Mouse (Mus musculus): ENCODE measurements around the gene Micall1. TPM values are rescaled to one million over a fixed set of nuclear protein-coding genes. Genes with fewer than 3 reads are reported as not detected.
A peak's percentile ranks its signal among the peaks of the same experiment; 100 is the strongest.

Gene Micall1
- total RNA-seq, 2 experiments from 2014 or later: 34.3 to 41.6 TPM

DNA sequence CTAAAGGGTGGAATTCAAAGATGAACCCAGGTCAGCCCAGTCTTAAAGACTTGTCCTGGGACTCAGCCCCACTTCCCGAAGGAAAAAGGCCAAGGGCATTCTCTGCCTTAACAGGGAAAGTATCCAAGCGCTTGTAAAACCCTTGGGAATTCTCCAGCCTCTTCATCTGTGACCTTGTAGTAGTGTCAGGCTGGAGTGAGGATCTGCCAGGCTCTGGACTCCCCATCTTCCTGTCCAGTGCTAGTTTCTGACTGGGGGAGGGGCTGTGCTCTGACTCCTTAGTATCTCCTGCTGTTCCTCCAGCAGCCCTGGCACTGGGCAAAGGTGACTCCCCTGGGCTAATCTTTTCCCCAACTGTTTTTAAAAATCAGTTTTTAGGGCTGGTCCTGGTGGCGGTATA lies 12.1 kb upstream of the Micall1 start:
- DNase-seq (ENCODE audit: extremely low spot score in 1 of 2, low spot score in 1 of 2): no peak

DNA sequence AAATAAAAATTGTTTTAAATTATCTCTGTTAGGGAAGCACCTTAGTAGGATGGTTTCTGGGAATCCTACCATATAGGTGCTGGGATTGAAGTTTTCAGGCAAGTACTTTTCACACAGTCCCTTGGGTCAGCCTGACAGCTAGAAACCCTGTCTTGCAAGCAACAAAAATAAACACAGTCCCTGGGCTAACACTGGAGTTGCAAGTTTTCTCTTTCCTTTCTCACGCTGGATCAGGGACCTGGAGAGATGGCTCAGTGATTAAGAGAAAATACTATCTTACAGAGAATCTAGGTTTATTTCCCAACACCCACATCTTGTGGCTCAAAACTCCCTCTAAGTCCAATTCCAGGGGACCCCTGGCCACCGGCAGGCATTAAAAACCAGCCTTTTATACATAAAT lies 11.6 kb upstream of the Micall1 start:
- no peak for DNase-seq (ENCODE audit: extremely low spot score in 1 of 2, low spot score in 1 of 2)

DNA sequence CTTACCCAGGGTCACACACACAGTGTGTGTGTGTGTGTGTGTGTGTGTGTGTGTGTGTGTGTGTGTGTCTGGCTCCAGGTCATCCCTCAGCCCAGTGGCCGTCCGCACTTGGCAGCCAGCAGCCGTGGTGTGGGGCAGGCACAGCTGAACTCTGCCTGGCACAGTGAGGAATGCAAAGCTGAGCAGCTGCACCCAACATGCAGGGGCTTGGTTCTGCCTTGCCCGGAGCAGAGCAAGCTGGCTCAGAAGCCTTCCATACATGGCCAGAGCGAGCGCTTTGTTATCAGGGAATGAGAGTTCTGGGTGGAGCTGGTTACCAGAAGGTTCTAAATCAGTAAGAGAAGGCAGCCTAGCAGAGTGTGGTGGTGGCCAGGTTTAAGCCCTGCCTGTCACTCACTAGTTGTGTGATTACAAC lies 11.1 kb upstream of the Micall1 start:
- no peak for DNase-seq (ENCODE audit: extremely low spot score in 1 of 2, low spot score in 1 of 2)

DNA sequence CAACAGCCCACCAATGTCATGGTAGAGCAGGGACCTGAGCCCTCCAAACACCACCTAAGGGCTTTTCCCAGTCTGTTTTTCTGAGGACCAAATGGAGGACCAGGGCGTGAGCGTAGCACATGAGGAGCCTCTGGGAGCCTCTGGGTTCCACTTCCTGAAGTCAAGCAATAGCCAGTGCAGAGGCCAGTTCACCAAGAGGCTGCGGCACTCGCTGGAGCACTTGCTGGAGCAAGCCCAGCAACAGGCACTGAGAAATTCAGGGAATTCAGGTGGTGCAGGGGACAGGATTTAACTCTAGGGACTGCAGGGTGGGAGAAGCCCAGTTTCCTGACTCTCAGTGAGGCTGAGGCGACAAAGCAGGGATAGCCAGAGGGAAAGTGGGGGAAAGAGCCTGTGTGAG lies 10.5 kb upstream of the Micall1 start:
- no peak for DNase-seq (ENCODE audit: extremely low spot score in 1 of 2, low spot score in 1 of 2)

DNA sequence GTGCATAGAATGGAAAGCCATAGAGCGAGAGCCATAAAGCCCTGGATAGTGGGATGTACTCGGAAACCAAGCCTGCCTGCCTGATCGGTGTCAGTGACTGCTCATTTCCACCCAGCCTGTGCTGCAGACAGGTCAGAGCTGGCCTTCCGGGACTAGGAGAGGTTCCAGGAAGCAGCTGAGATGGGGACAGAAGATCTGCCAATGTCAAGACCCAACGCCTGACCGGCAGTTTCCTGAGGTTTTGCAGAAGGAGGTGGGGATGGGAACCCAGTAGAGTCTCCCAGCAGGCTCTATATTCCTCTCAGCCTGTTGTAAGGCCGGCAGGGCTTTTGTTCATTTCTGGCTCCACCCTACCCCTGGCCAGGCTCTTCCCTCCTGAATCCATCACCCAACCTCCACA lies 9.8 kb upstream of the Micall1 start:
- DNase-seq (ENCODE audit: extremely low spot score in 1 of 2, low spot score in 1 of 2): no peak

DNA sequence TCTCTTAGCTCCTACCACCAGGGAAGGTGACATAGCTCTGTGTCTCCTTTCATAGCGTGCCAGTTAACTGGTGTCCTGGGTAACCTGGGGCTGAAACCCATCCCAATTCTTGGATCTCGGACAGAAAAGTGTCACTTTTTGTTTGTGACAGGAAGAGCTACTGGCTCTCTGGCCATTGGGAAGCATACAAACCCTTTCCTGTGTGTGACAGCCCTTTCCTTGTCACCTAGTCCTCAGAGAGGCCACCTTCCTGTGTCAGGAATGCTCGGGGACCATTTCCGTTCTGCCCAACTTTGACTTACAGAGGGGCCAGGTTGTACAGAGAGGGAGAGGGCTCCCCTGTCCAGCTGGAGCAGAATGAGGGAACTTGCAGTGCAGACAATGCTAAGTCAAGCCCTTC lies 9.2 kb upstream of the Micall1 start:
- no peak for DNase-seq (ENCODE audit: extremely low spot score in 1 of 2, low spot score in 1 of 2)

DNA sequence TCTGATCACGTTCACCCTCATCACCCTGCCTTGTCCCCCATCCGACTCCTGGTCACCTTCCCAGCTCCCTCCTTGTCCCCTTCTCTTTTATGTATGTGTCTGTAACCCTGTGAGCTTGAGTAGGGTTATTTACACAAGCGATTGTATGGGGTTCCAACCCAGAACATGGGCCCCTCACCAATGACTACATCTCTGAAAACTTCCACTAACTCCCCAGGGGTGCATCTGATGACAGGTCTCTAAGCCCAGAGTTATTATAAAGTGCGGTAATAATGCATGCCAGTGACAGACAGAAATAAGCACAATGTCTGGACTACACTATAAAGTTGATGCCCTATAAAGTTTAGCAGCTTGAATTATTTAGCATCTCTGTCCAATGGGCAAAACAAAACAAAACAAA lies 8.3 kb upstream of the Micall1 start:
- DNase-seq (ENCODE audit: extremely low spot score in 1 of 2, low spot score in 1 of 2): no peak

DNA sequence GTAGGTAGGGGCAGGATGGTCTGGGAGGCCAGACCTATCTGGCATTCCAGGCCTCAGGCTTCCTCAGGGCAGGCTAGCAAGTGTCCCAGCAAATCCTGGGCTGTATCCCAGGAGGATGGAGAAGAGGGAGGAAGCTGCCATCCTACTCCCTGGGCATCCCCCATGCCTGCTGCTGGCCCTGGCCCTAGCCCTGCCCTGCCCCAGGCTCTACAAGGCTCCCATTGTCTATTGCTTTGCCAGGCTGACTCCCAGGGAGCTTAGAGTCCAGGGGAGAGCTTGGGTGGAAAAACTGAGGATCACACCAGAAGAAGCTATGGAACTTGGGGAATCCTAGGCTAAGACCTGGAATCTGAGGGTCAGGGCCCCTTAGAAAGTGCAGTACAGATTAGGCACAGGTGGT lies 7.2 kb upstream of the Micall1 start:
- DNase-seq (ENCODE audit: extremely low spot score in 1 of 2, low spot score in 1 of 2): no peak

DNA sequence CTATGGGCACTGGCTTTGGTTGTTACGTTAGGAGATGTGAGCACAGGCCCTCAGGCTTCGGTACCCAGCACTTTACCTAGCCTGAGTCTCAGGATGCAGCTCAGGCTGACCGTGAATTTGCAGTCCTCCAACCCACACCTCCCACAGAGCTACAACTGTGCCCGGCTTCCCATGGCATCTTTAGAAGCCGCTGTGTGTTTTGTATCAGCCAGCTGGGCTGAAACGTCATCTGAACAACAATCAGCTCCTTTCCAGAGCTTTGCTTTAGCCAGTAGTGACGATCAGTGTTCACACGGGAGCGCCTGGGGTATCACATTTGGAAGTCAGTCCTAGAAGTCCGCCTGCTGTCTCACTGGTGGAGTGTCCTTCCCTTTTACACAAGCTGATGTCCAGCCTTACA lies 5.4 kb upstream of the Micall1 start:
- no peak for DNase-seq (ENCODE audit: extremely low spot score in 1 of 2, low spot score in 1 of 2)

DNA sequence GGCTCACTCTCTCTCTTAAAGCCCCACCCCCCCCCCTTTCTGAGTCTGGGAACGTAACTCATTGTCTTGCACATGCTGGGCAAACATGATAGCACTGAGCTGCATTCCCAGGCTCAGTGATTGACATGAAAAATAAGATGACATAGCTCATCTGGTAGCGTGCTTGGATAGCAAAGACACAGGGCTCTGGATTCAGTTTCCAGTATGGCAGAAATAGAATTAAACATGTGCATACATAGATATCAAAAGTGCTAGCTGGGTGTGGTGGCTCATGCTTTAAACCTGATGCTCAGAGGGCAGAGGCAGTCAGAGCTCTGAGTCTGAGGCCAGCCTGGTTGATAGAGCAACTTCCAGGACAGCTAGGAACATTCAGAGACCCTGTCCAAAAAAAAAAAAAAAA lies 2.9 kb upstream of the Micall1 start:
- DNase-seq (ENCODE audit: extremely low spot score in 1 of 2, low spot score in 1 of 2): no peak

DNA sequence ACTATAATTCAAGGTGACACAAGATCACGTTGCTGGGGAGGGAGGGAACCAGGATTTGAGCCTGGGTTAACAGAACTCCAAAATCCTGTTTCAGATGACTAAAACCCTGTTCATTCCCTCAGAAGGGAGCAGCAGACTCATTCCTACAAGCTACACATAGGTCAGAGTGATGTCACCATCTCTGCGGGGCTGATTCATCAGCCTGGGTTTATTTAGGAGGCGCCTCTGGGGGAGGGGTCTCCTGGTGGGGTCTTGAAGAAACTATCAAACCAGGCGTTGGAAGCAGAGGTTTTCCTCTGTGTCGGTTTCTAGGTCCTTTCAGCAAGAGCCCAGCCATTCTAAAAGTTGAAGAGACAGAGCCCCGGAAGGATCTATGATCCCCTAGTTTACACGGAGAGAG lies 732 bp upstream of the Micall1 start:
- DNase-seq (ENCODE audit: extremely low spot score in 1 of 2, low spot score in 1 of 2): no peak

DNA sequence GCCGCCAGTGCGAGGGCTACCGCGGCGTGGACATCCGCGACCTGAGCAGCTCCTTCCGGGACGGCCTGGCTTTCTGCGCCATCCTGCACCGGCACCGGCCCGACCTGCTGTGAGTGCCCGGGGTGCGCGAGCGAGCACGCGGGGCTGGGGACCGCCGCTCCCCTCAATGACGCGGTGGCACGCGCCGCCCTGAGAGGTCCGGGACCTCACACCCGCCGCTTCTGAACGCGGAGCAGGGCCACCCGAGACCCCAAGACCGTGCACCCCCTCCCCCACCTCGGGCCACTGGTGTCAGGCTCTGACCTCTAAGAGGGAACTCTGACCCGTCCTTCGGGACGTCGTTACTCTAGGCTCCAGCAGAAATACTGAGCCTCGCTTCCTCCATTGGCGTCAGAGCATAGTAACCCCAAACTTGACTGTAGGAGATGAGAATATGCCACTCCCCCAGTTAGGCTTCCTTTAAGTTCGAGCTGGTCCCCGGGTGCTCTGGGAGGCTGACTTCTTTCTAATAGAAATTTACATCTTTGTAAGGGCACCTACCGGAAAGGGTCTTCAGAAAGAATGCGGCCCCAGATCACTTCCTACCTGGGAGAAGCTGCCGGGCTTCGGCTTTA lies 730 bp downstream of the Micall1 start:
- DNase-seq (ENCODE audit: extremely low spot score in 1 of 2, low spot score in 1 of 2): no peak

DNA sequence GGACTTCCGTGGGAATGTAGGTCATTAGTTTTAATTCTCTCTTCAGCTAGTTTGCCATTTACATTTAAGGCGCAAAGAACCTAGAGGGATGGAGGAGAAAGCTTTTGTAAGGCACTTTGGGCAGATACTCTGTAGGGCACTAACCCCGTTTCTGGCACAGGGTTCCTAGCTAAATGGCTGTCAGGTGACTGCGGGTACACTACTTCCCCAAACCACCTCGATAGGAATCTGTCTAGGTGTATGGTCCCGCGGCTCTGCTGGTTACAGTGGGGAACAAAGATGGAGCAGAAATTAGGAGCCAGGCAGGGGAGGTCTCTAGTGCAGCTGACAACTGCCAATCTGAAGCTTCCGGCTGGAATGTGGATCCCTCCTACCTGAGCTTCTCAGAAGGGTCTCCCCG lies 1.3 kb downstream of the Micall1 start:
- no peak for DNase-seq (ENCODE audit: extremely low spot score in 1 of 2, low spot score in 1 of 2)

DNA sequence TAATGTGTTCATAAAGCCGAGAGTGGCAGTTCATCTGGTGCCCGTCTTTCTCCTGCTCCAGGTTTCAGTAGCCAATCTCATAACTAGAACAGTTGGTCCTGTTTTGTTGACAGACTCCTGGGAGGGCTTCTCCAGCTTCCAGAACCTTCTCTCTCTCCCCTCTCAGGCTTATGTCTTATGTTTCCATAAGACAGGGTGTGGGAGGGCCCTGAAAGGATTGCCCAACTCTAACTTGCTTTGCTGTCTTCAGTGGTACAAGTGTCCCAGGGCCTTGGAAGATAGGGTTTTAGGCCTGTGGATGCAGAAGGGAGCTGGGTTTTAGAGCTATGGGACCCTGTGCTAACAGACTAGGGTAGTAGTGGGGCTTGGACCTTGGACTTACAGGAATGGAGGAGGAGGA lies 1.8 kb downstream of the Micall1 start:
- DNase-seq (ENCODE audit: extremely low spot score in 1 of 2, low spot score in 1 of 2): no peak

DNA sequence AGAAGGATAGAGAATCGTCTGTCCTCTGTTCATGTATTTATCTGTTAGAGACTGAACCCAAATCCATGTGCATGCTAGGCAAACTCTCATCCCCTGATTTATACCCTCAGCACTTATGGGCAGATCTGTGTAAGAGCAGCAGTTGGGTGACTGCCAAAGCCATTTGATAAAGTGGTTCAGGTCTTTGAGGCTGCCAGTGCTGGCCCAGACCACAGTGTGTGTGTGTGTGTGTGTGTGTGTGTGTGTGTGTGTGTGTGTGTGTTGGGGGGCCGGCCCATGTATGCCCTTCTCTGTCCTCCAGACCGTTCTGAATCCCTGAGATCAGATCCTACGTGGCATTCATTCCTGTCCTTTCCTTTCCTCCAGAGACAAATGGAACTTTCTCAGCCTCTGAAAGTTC lies 3.1 kb downstream of the Micall1 start:
- DNase-seq (ENCODE audit: extremely low spot score in 1 of 2, low spot score in 1 of 2): no peak

DNA sequence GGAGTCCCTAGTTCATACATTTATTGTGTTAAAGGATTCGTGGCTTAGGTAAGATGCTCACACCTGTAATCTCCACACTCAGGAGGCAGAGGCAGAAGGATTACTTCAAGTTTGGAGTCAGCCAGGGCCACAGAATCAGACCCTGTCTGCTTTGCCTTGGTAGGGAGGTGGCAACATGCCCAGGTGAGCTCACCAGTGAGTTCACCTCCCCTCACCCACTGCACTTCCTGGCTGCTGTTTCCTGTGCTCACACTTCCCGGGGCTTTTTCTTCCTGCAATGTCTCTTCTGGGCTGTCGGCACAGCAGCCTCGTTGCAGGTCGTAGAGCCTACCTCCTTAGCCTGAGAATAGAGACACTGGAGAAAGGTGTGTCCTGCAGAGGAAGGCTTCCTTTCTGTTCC lies 6.6 kb downstream of the Micall1 start:
- no peak for DNase-seq (ENCODE audit: extremely low spot score in 1 of 2, low spot score in 1 of 2)

DNA sequence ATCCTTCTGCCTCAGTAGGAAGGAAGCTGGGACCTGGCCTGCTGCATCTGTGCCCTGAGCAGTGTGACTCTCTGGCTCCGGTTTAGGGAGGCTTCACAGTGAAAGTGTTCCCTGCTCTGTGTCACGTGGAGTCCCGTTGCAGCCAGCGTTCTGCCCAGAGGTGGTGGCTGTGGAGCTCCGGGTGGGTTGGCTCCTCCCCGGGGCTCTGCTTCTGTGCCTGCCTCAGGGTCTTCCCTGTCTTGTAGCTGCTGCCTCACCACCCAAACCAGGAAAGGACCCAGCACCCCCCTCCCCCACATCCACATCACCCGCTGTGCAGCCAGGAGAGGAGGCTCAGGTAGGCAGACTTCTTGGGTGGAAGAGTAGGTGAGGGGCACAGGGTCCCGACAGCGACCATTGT lies 10.8 kb downstream of the Micall1 start:
- DNase-seq (ENCODE audit: extremely low spot score in 1 of 2, low spot score in 1 of 2): no peak

DNA sequence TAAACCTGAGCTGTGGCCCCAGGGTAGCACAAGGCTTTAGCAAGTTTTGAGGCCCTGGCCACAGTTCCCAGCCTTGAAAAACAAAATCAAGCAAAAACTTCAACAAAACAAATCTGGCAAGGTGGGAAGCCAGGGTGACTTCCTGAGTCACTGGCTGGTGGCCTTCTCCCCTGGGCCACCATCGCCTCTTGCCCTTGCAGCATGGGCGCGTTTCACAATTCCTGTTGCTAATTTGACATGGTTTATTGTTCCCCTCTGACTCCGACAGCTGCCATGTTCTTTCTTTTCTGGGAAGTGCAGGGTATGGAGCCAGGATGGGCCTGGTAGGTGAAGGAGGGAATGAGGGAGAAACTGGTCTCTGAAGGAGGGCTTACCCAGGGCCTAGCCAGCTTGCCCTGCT lies 13.4 kb downstream of the Micall1 start:
- DNase-seq (ENCODE audit: extremely low spot score in 1 of 2, low spot score in 1 of 2): no peak

DNA sequence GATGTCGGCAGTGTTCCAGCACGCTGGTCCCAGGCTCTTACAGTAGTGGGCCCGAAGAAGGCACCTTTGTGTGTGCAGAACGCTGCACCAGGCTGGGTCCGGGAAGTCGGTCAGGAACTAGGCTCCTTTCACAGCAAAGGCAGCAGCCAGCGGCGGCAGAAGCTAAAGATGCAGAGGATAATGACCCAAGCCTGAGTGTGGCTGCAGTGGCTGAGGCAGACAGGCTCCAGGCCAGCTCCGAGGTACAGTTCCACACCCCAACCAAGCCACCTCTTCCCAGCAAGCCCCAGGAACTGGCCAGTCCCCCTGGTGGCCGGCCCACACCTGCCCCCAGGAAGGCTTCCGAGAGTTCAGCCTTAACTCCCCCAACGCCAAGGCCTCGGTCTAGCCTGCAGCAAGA lies 13.8 kb downstream of the Micall1 start:
- no peak for DNase-seq (ENCODE audit: extremely low spot score in 1 of 2, low spot score in 1 of 2)

DNA sequence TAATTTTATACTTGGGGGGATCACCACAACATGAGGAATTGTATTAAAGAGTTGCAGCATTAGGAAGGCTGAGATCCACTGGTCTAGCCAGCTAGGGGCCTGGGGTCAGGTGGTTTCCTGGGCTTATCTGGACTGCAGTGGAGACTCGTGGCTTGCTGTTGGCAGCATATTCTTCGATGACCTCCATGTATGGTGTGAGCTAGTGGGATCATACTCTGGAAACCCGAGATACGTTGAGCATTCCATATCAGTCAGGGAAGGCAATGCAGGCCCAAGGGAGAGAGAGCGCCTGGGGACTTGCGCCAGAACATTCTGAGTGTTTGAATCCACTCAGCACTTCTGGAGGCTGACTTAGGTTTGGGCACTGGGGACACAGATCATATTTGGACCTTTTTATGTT lies 15.1 kb downstream of the Micall1 start:
- no peak for DNase-seq (ENCODE audit: extremely low spot score in 1 of 2, low spot score in 1 of 2)

DNA sequence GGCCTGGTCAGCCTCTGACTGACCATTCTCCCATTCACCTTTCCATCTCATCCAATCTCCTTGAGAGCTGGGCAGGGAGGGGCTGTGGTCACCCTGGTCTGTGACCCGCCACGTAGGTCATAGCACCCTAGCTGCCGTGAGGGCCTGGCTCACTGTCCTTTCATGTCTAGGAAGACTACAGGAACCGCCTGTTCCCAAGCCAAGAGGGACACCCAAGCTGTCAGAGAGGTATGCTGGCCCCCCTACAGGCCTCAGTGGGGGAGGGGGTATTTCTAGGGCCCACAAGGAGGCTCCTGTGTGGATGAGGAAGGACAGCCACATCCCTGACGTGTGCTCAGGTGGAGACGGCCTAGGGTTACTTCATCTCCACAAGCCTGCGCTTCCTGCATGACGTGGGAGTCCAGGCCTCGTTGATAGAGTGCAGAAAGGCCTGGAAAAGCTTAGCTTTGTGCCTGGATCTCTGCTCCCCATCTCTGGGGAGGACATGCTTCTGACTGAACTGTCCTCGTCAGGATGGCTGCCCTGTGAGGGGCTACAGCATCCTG lies 15.7 kb downstream of the Micall1 start:
- no peak for DNase-seq (ENCODE audit: extremely low spot score in 1 of 2, low spot score in 1 of 2)

DNA sequence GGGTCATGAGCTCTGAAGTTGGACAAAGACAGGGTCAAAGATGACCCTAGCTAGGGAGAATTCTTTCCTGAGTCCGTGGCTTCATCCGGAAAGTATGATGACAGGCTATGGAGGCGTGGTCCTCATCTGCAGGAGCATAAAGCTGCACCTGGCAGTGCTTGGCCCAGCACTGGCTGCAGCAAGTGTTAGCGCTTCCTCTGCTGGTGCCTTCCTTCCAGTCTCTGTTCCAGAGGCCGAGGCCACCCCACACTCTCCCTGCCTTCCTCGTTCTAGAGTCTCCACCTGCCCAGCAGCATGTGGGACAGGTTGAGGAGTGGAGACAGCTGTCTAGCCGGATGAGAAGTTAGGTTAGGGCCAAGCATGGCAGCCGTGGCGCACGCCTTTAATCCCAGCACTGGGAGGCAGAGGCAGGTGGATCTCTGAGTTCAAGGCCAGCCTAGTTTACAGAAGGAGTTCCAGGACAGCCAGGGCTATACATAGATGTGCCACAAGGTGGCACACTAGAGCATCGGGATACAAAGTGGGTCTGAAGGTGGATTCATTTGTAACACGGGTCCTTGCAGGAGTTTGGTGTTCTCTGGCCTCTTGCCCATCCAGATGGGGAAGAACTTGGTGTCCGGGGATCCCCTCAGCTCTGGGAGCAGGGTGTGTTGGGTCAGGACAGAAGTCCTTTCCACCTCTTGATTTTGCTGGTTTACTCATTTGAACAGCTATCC lies 17.7 kb downstream of the Micall1 start:
- peak in 1 of 2 experiments; percentile 58 for DNase-seq (ENCODE audit: extremely low spot score in 1 of 2, low spot score in 1 of 2)
